Comparison of ENCODE assay signal across 10 mouse cellular contexts in genomic region chr6:71950592-71950991, GRCm38 (mm10). TPM values are rescaled to one million over a fixed set of nuclear protein-coding genes. Genes with fewer than 3 reads are reported as not detected.
A peak's percentile ranks its signal among the peaks of the same experiment; 100 is the strongest.
DNase-seq lines count a peak whose midpoint lies in the region; ATAC-seq and TF ChIP-seq lines count a peak whose summit lies in the region.
"Had no signal": no experiment of that assay in that cellular context is flagged by ENCODE, and none has a peak within 500 bp of the region (broad histone marks: within the 10 kb centered on the region; RNA-seq: fewer than 3 reads in every experiment).

No protein-coding gene starts in this region.

- H3K4me2 ChIP-seq in midbrain, postnatal 0 days (ENCODE audit: low read depth, low read length, poor library complexity, severe bottlenecking): no peak overlapping the region
- H3K4me2 ChIP-seq in midbrain, embryonic 11.5 days: no peak overlapping the region
- H3K4me2 ChIP-seq in hindbrain, embryonic 12.5 days (replicated peaks): no peak overlapping the region
- H3K4me2 ChIP-seq: forebrain, embryonic 13.5 days; limb, embryonic 13.5 days had no signal

- no peak overlapping the region for H3K4me3 ChIP-seq in midbrain, postnatal 0 days (ENCODE audit: low read depth, low read length)
- H3K4me3 ChIP-seq in midbrain, embryonic 11.5 days (ENCODE audit: low read depth, low read length): no peak overlapping the region
- no peak overlapping the region for H3K4me3 ChIP-seq in hindbrain, embryonic 12.5 days
- H3K4me3 ChIP-seq: forebrain, embryonic 13.5 days; limb, embryonic 13.5 days had no signal

- no peaks in the 10 kb centered on the region for H3K4me1 ChIP-seq in midbrain, postnatal 0 days (ENCODE audit: insufficient read depth, low read length)
- no peaks in the 10 kb centered on the region for H3K4me1 ChIP-seq in midbrain, embryonic 11.5 days (ENCODE audit: control insufficient read depth, insufficient read depth, low read length)
- H3K4me1 ChIP-seq in hindbrain, embryonic 12.5 days: no peaks in the 10 kb centered on the region
- H3K4me1 ChIP-seq: forebrain, embryonic 13.5 days; limb, embryonic 13.5 days had no signal

- peaks cover 50% of the 10 kb centered on the region for H3K36me3 ChIP-seq in midbrain, postnatal 0 days (ENCODE audit: insufficient read depth, low read length)
- H3K36me3 ChIP-seq in midbrain, embryonic 11.5 days (ENCODE audit: control insufficient read depth, insufficient read depth, low read length): peaks cover 15% of the 10 kb centered on the region
- peaks cover 67% of the 10 kb centered on the region for H3K36me3 ChIP-seq in hindbrain, embryonic 12.5 days

- DNase-seq in cerebellum, adult 9-10 months: peak; percentile 22
- DNase-seq in cerebellum, postnatal 4 days (ENCODE audit: low spot score in 2 of 2): no peak
- peak; percentile 23 for DNase-seq in midbrain, postnatal 0 days (ENCODE audit: low spot score)
- no peak for DNase-seq in midbrain, embryonic 11.5 days (ENCODE audit: low spot score, missing footprints)
- peak; percentile 69 for DNase-seq in ovary, postnatal 14 days (ENCODE audit: low spot score)
- DNase-seq in urinary bladder, postnatal 25 days (ENCODE audit: low spot score): no peak

- no peaks in the 10 kb centered on the region for H3K27me3 ChIP-seq in midbrain, postnatal 0 days (ENCODE audit: insufficient read depth, low read length)
- H3K27me3 ChIP-seq in midbrain, embryonic 11.5 days (ENCODE audit: control insufficient read depth, insufficient read depth, low read length): no peaks in the 10 kb centered on the region
- H3K27me3 ChIP-seq in hindbrain, embryonic 12.5 days: no peaks in the 10 kb centered on the region
- H3K27me3 ChIP-seq: forebrain, embryonic 13.5 days; limb, embryonic 13.5 days had no signal

- WGBS in midbrain, postnatal 0 days: 84% methylated on average over 3 of the region's 3 CpGs
- WGBS in midbrain, embryonic 11.5 days: 96% methylated on average over 3 of the region's 3 CpGs
- 94% methylated on average over 3 of the region's 3 CpGs for WGBS in hindbrain, embryonic 12.5 days

- no peak for TF ChIP-seq CTCF in midbrain, postnatal 0 days (IDR thresholded peaks at IDR 0.05)

- H3K27ac ChIP-seq in midbrain, postnatal 0 days (ENCODE audit: low read depth, low read length): no peak overlapping the region
- H3K27ac ChIP-seq in midbrain, embryonic 11.5 days (ENCODE audit: low read depth, low read length): no peak overlapping the region
- H3K27ac ChIP-seq in hindbrain, embryonic 12.5 days: no peak overlapping the region
- H3K27ac ChIP-seq: forebrain, embryonic 13.5 days; limb, embryonic 13.5 days had no signal

- ATAC-seq in midbrain, postnatal 0 days (ENCODE audit: low FRiP score): no peak
- ATAC-seq in midbrain, embryonic 11.5 days (ENCODE audit: low FRiP score): no peak
- ATAC-seq in hematopoietic stem cell, adult 5-6 weeks (replicated peaks in 1 of 2; ENCODE audit: insufficient read depth in 1 of 2, low FRiP score in 2 of 2, low TSS enrichment in 1 of 2, low read depth in 1 of 2, poor library complexity in 2 of 2, severe bottlenecking in 2 of 2): peak; percentile 55 to 69
- no peak for ATAC-seq in hindbrain, embryonic 12.5 days (ENCODE audit: low FRiP score)
- ATAC-seq: forebrain, embryonic 13.5 days had no signal

- no peaks in the 10 kb centered on the region for H3K9me3 ChIP-seq in midbrain, postnatal 0 days (ENCODE audit: low read length)
- H3K9me3 ChIP-seq in midbrain, embryonic 11.5 days (ENCODE audit: control insufficient read depth, low read length): no peaks in the 10 kb centered on the region
- no peaks in the 10 kb centered on the region for H3K9me3 ChIP-seq in hindbrain, embryonic 12.5 days (replicated peaks)
- H3K9me3 ChIP-seq: forebrain, embryonic 13.5 days; limb, embryonic 13.5 days had no signal

- H3K9ac ChIP-seq in midbrain, postnatal 0 days (replicated peaks; ENCODE audit: low read length, poor library complexity, severe bottlenecking): no peak overlapping the region
- H3K9ac ChIP-seq in midbrain, embryonic 11.5 days (ENCODE audit: low read length): no peak overlapping the region
- H3K9ac ChIP-seq in hindbrain, embryonic 12.5 days: no peak overlapping the region
- H3K9ac ChIP-seq: forebrain, embryonic 13.5 days; limb, embryonic 13.5 days had no signal

RNA-seq across cellular contexts. Expression of gene Polr1a, which starts 41.7 kb away (rescaled TPM):
- total RNA-seq in midbrain, postnatal 0 days (2014; rRNA removed): 21.8 and 30.6 TPM in 2 replicates
- 13.8 and 15.8 TPM in 2 replicates for polyA plus RNA-seq in midbrain, postnatal 0 days (2015; fragmentation: Nextera tagmentation; extraction: Ambion mirVana)
- polyA plus RNA-seq in midbrain, embryonic 11.5 days (2014; fragmentation: Nextera tagmentation; extraction: Ambion mirVana): 26.5 and 27.3 TPM in 2 replicates
- 87.4 and 100 TPM in 2 replicates for total RNA-seq in hematopoietic stem cell, adult 5-6 weeks (2017)
- polyA plus RNA-seq in hindbrain, embryonic 12.5 days (2016; fragmentation: Nextera tagmentation; extraction: Ambion mirVana): 31.5 and 32.5 TPM in 2 replicates

RNA-seq across cellular contexts. Expression of gene Ptcd3, which starts 42.0 kb away (rescaled TPM):
- 59.6 and 64.9 TPM in 2 replicates for total RNA-seq in midbrain, postnatal 0 days (2014; rRNA removed)
- polyA plus RNA-seq in midbrain, postnatal 0 days (2015; fragmentation: Nextera tagmentation; extraction: Ambion mirVana): 57.9 and 58.4 TPM in 2 replicates
- 125 and 126 TPM in 2 replicates for polyA plus RNA-seq in midbrain, embryonic 11.5 days (2014; fragmentation: Nextera tagmentation; extraction: Ambion mirVana)
- 145 and 188 TPM in 2 replicates for total RNA-seq in hematopoietic stem cell, adult 5-6 weeks (2017)
- polyA plus RNA-seq in hindbrain, embryonic 12.5 days (2016; fragmentation: Nextera tagmentation; extraction: Ambion mirVana): 102 and 108 TPM in 2 replicates

Comparison
In these comparisons a context has a peak if more than half of its experiments do, and no peak if none do; other contexts are left out.
1. DNase-seq: peak in cerebellum, adult 9-10 months (single experiment), midbrain, postnatal 0 days (single experiment) and ovary, postnatal 14 days (single experiment); none in cerebellum, postnatal 4 days (0 of 2), midbrain, embryonic 11.5 days (single experiment) and urinary bladder, postnatal 25 days (single experiment).
2. ATAC-seq: peak in hematopoietic stem cell, adult 5-6 weeks (2 of 2); none in midbrain, postnatal 0 days (single experiment), midbrain, embryonic 11.5 days (single experiment) and hindbrain, embryonic 12.5 days (single experiment).